Mouse (Mus musculus): ENCODE data around the gene Shroom4.

The Shroom4 gene

DNA sequence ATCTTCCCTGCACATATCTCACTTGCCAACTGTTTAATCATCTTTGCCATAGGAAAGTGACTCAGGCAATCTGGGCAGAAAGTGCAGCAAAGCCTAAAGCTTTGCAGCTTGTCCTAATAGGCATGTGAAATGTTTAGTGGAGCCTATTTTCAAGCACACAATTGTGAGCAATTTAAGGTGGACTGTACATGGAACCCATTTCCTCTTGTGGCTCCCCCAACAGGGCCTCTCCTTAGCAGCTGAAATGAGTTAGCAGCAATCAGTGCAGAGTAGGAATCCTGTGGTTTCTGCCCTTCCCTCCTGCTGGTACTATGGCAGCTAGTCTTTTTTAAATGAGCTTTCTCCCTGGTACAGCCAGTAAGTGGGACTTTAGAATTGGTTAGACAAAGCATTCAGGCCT lies 95.8 kb downstream of the Shroom4 start:
- DNase-seq (ENCODE audit: extremely low spot score), result no peak

DNA sequence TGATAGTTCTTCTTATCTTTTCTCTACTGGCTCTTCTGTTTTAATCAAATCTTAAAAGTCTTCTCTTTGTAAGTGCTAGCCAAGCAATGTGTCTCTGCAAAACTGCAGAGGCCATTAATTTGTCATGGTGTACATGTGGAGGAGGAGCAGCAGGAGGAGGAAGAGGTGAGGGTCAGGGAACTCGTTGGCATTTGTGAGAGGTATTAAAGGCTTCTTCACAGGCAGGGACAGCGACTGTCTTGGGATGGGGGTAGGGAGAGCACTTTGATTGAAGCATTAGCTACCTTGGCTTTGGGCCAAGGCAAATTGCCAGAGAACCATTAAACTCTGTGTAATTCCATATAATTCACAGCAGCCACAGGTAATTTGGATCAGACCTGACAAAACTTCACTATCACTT lies 96.7 kb downstream of the Shroom4 start:
- no peak for DNase-seq (ENCODE audit: extremely low spot score)

DNA sequence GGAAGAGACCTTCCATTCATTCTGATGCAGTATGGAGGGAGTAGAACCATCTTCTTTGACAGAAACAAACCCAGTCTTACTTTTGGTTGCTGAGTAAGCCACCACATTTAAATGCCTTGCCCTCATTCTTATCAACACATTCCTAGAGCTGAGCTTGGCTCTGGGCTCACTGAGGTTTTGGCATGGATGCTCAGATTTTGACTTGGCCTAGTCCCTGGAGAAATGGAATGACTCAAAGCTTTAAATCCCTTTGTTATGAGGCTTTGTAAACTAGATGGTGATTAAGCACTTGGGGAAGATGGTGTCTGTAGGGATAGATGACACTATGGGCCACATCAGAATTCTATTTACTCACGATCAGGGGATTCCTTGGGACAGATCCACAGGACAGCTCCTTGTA lies 102.2 kb downstream of the Shroom4 start:
- DNase-seq (ENCODE audit: extremely low spot score), result no peak

DNA sequence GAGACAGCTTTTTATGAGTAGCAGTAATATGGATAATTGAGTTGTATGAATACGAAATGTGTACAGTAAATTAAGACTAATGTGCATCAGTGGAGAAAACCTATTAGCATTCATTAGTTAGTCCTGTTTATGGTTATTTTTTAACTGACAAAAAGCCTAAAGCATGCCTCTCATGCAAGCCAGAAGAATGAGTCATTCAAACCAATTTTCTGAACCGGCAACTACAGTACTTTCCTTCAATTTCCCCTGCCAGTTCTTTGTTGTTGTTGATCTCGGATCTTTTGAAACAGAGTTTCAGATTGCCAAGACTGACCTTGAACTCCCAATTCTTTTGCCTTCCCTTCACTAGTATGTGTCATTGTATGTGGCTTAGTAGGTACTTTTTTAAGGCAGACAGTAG lies 117.6 kb downstream of the Shroom4 start:
- no peak for DNase-seq (ENCODE audit: extremely low spot score)

DNA sequence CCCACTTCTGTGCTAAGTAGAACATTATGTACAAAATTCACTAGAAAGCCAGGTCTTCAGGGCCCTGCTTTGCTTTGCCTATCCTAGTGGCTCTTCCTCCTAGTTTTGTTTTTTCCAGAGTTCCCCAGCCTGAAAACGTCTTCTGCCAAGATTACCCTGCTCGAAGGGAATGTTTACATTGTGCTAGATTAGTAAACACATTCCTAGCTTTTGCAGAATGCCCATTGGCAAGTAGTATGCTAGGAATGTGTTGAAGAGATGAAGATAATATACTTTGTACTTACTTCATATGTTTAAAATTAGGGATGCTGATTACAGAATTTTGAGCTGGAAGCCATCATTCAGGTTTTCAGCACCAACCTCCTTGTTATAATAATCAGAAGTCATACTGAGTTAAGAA lies 118.8 kb downstream of the Shroom4 start:
- no peak for DNase-seq (ENCODE audit: extremely low spot score)

DNA sequence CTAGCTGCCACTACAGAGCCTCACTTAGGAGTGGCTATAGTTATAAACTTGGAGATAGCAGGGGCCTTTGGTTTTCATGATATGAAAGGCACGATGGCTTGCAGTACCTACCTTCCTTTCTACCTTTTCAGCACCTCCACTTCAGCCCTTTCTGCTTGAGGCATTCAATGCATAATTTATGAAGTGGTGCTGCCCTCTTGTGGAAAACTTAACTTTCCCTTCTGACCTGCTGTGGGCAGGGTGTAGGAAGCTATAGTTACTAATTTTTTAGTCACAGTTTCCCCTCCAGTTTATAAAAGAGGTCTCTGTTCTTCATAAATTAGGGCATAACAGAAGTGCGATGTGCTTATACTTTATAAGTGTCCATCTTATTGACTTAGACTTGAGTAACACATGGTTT lies 123.3 kb downstream of the Shroom4 start:
- DNase-seq (ENCODE audit: extremely low spot score), result no peak

DNA sequence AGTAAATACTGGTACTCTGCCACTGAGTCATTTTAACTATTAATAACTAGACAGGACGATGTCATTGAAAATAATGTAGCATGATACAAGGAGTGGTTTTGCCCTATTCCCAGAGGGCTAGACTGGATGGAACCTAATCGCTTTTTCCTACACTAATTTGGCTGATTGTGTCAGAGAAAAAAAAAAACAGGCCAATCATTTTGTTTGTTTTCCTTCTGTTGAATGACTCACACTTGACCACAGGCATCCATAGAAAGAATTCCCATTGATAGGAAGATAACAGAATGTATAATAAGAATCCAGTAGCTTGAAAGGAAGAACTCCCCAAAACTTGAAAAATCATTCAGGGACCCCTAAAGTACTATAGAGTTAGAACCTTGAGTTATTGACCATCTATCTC lies 137.0 kb downstream of the Shroom4 start:
- no peak for DNase-seq (ENCODE audit: extremely low spot score)

DNA sequence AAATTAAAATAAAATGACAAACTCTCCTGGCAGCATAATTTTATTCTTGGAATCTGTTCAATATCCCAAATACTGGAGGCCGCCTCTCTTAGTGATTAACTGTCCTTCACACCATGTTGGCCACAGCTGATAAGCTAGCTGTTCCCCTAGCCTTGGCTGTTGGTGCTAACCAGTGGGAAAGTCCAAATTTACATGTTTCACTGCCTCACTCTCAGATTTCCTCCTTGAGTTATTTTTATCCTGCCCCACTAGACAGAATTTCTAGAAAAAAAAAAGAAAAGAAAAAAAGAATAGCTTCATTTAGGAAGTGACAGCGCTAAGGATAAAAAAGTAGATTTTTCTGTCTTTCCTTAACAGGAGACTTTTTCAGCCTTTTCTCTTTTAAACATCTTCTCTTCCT lies 138.0 kb downstream of the Shroom4 start:
- no peak for DNase-seq (ENCODE audit: extremely low spot score)

DNA sequence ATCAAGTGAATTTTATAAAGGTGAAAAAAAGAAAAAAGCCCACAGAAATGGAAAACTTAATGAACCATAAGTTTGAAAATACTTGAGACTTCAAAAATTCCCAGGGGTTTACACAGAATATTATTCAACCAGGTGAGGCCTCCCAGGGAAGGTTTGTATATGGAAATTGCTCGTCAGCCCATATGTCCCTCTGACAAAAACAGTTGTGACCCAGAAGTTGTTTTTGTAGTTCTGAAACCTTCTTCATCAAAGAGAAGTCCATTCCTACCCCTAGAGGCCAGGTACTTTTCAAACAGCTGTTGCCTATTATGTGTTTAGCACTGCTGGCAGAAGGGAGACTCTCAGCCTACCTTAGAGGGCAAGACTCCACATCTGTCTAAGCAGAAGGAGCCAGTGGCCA lies 165.4 kb downstream of the Shroom4 start:
- DNase-seq (ENCODE audit: extremely low spot score), result no peak

DNA sequence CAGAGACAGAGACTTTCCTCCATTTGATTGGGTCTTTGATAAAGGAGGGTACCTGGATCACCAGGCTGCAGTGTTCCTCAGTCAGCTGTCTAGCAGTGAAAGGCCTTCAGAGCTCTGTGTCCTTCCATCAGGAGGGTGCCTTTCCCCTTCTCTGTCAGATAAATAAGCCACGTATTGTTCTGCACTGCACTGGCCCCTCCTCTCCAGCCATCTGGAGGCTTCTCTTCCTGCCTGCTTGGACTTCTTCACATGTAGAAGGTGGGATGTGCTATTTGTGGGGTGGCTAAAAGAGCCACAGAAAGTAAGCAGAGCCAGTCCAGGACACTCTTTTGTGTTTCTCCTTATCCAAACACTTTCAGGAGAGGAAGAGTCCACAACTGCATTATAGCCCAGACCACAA lies 174.9 kb downstream of the Shroom4 start:
- DNase-seq (ENCODE audit: extremely low spot score), result no peak

DNA sequence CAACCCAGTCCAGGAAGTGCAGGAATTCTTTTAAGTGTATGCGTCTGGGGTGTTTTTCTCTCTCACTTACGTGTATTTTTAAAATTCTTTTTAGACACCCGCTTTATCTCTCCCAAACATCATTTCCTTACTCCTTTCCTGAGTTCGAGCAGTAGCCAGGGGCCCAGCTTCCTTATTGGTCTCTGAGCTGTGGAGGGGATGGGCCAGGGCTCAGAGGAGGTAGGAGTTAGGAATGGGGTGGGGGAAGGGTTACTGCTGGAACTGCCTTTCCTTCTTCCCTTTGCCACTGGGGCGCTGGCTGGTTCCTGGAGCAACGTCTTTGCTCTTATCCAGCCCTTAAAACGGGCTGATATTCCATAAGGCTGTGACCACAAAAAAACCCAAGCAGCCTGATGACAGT lies 177.3 kb downstream of the Shroom4 start:
- DNase-seq (ENCODE audit: extremely low spot score), result peak; percentile 2

DNA sequence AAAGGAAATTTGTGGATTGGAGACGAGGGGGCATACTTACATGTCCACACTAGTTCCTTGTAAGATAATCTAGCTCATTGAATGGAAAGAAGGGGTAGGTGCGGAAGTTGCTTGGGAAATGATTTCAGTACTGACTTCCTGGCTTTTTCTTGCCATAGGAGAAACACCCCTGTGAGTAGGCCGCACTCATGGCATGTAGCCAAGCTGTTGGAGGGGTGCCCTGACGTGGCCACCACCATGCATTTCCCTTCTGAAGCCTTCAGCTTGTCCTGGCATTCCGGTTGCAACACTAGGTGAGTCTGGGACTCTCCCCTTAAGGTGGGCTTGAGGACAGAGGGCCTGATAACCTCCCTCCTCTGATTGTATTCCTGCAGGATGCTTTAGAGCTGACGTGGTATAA lies 181.0 kb downstream of the Shroom4 start:
- no peak for DNase-seq (ENCODE audit: extremely low spot score)

DNA sequence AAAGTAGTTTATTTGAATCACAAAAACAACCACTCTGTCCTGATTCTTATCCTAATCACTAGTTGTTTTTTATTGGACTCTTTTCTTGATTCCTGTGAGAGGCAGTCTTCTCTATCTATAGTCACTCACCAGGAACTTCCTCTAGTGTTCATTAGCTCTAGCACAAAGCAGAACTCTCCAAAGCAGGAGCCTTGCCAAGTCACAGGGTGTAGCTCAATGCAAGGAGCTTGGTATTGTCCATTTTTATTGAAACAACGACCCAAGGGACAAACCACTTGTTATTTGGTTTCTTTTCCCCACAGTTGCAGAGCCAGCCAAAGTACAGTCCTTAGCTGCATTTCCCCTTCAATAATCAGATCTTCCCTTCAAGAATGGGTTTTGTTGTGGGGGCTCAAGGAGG lies 181.5 kb downstream of the Shroom4 start:
- no peak for DNase-seq (ENCODE audit: extremely low spot score)

DNA sequence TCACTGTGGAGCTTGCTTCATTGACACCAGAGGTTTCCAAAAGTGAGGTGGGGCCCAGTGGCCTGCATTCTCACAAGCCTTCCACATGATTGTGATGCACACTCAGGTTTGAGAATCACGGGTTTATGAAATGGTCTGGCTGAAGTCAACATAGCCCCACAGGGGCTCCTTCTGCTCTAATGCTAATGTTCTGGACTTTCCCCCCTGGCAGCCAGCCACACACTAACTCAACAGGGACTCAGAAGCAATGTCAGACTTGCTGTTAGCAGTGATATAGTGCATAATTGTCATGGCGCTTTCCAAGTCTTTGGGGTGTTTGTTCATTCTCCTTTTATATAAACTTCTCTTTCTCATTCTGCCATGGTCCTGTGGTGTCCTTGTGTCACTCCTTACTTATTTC lies 183.0 kb downstream of the Shroom4 start:
- DNase-seq (ENCODE audit: extremely low spot score), result no peak

DNA sequence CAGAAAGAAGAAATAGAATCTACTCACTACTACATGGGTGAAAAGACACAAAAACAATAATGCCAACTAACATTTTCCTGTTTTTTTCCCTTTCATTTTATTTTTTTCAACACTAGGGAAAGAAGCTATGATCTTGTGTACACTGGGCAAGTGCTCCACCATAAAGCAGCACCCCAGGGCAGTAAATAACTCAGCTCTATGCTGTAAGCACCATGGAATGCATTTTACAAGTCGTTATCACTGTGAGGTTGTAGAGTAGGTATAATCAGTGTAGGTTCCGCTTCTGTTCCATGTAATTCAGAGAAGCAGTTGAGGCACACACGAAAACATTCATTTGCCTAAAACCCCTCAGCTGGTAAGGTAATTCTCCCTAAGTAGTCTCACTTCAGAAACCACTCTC lies 194.5 kb downstream of the Shroom4 start:
- DNase-seq (ENCODE audit: extremely low spot score), result no peak

DNA sequence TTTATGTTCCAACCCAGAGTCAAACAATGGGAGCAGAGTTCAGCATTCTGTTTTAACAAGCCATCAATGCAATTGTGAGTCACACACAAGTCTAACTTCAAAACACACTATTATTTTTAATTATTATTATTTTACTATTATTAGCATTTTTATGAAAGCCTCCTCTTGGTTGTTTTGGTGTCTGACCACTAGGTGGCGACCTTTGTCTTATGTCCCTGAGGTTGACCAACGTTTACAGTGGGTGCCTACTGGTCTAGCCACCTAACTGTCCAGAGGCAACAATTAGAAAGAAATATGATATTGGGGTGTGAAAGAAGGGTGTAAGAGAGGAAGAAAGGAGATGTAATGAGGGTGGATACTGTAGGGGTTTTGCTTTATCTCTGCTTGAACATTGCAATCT lies 254.4 kb downstream of the Shroom4 start:
- peak; percentile 3 for DNase-seq (ENCODE audit: extremely low spot score)

DNA sequence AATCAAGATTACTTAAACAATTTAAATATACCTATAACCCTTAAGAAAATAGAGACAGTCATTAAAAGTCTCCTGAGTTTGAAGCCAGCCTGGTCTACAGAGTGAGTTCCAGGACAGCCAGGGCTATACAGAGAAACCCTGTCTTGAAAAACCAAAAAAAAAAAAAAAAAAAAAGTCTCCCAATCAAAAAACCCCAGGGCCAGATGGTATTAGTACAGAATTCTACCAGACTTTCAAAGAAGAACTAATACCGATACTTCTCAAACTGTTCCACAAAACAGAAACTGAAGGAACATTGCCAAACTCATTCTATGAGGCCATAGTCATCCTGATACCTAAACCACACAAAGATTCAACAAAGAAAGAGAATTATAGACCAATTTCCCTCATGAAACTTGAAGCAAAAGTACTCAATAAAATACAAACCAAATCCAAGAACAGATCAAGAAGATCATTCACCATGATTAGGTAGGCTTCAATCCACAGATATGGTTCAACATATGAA lies 259.2 kb downstream of the Shroom4 start:
- DNase-seq (ENCODE audit: extremely low spot score), result no peak
